Comparison of ENCODE assay signal across 14 mouse cellular contexts in genomic region chr3:152264374-152264773, GRCm38 (mm10). TPM values are rescaled to one million over a fixed set of nuclear protein-coding genes. Genes with fewer than 3 reads are reported as not detected.
A peak's percentile ranks its signal among the peaks of the same experiment; 100 is the strongest.
DNase-seq lines count a peak whose midpoint lies in the region; ATAC-seq lines count a peak whose summit lies in the region.
"Had no signal": no experiment of that assay in that cellular context is flagged by ENCODE, and none has a peak within 500 bp of the region (broad histone marks: within the 10 kb centered on the region; RNA-seq: fewer than 3 reads in every experiment).

No protein-coding gene starts in this region.

- H3K27ac ChIP-seq in forebrain, embryonic 16.5 days (ENCODE audit: low read length) = peak overlapping the region; percentile 51; the same call in 1 of the 2 replicates
- no peak overlapping the region for H3K27ac ChIP-seq in forebrain, embryonic 10.5 days
- H3K27ac ChIP-seq in kidney, embryonic 15.5 days = no peak overlapping the region
- no peak overlapping the region for H3K27ac ChIP-seq in embryonic facial prominence, embryonic 13.5 days
- H3K27ac ChIP-seq in limb, embryonic 15.5 days = no peak overlapping the region

- no peaks in the 10 kb centered on the region for H3K36me3 ChIP-seq in forebrain, embryonic 16.5 days (ENCODE audit: control insufficient read depth, insufficient read depth)
- H3K36me3 ChIP-seq in forebrain, embryonic 10.5 days (replicated peaks) = no peaks in the 10 kb centered on the region
- H3K36me3 ChIP-seq in kidney, embryonic 15.5 days = no peaks in the 10 kb centered on the region
- no peaks in the 10 kb centered on the region for H3K36me3 ChIP-seq in embryonic facial prominence, embryonic 13.5 days
- H3K36me3 ChIP-seq in limb, embryonic 15.5 days = no peaks in the 10 kb centered on the region
- H3K36me3 ChIP-seq: G1E had no signal

- H3K4me1 ChIP-seq in forebrain, embryonic 16.5 days (replicated peaks; ENCODE audit: control insufficient read depth, insufficient read depth, low read length) = peaks cover 14% of the 10 kb centered on the region
- peaks cover 42% of the 10 kb centered on the region for H3K4me1 ChIP-seq in forebrain, embryonic 10.5 days
- peaks cover 28% of the 10 kb centered on the region for H3K4me1 ChIP-seq in kidney, embryonic 15.5 days
- H3K4me1 ChIP-seq in embryonic facial prominence, embryonic 13.5 days = peaks cover 28% of the 10 kb centered on the region
- H3K4me1 ChIP-seq in limb, embryonic 15.5 days = peaks cover 17% of the 10 kb centered on the region

- H3K4me2 ChIP-seq in forebrain, embryonic 16.5 days (ENCODE audit: low read length) = no peak overlapping the region
- peak overlapping the region; percentile 25; the same call in 1 of the 2 replicates for H3K4me2 ChIP-seq in kidney, embryonic 15.5 days
- 0 out of 2 replicates have a peak overlapping the region, but pooled peaks have one; percentile 1 for H3K4me2 ChIP-seq in embryonic facial prominence, embryonic 13.5 days
- no peak overlapping the region for H3K4me2 ChIP-seq in limb, embryonic 15.5 days

- H3K9ac ChIP-seq in forebrain, embryonic 16.5 days (replicated peaks; ENCODE audit: low read depth, low read length) = no peak overlapping the region
- H3K9ac ChIP-seq in kidney, embryonic 15.5 days = no peak overlapping the region
- no peak overlapping the region for H3K9ac ChIP-seq in embryonic facial prominence, embryonic 13.5 days
- no peak overlapping the region for H3K9ac ChIP-seq in limb, embryonic 15.5 days

- peaks cover 23% of the 10 kb centered on the region for H3K27me3 ChIP-seq in forebrain, embryonic 16.5 days (replicated peaks; ENCODE audit: control insufficient read depth, insufficient read depth, low read length)
- peaks cover 81% of the 10 kb centered on the region for H3K27me3 ChIP-seq in forebrain, embryonic 10.5 days (ENCODE audit: poor library complexity, severe bottlenecking)
- peaks cover 58% of the 10 kb centered on the region for H3K27me3 ChIP-seq in kidney, embryonic 15.5 days
- H3K27me3 ChIP-seq in embryonic facial prominence, embryonic 13.5 days = peaks cover 59% of the 10 kb centered on the region
- 0 out of 2 replicates have a peak, but pooled peaks cover 9% of the 10 kb centered on the region for H3K27me3 ChIP-seq in limb, embryonic 15.5 days

- ATAC-seq in forebrain, embryonic 16.5 days = no peak
- no peak for ATAC-seq in kidney, embryonic 15.5 days (replicated peaks; ENCODE audit: low FRiP score)
- ATAC-seq in embryonic facial prominence, embryonic 13.5 days (ENCODE audit: insufficient number of reproducible peaks, insufficient read depth, low FRiP score, low TSS enrichment, low read depth) = no peak
- no peak for ATAC-seq in limb, embryonic 15.5 days (ENCODE audit: insufficient number of reproducible peaks, low FRiP score, low TSS enrichment, low read depth)

- H3K4me3 ChIP-seq in forebrain, embryonic 16.5 days (replicated peaks; ENCODE audit: low read length) = no peak overlapping the region
- no peak overlapping the region for H3K4me3 ChIP-seq in forebrain, embryonic 10.5 days
- H3K4me3 ChIP-seq in kidney, embryonic 15.5 days (replicated peaks) = 0 out of 2 replicates have a peak overlapping the region, but pooled peaks have one; percentile 1
- no peak overlapping the region for H3K4me3 ChIP-seq in embryonic facial prominence, embryonic 13.5 days
- H3K4me3 ChIP-seq in limb, embryonic 15.5 days = peak overlapping the region; percentile 15; the same call in 1 of the 2 replicates

- 50% methylated on average over 10 of the region's 10 CpGs for WGBS in forebrain, embryonic 16.5 days
- WGBS in forebrain, embryonic 10.5 days = 47% methylated on average over 10 of the region's 10 CpGs
- WGBS in kidney, embryonic 15.5 days = 64% methylated on average over 10 of the region's 10 CpGs
- WGBS in embryonic facial prominence, embryonic 13.5 days = 49% methylated on average over 10 of the region's 10 CpGs
- WGBS in limb, embryonic 15.5 days = 64% methylated on average over 10 of the region's 10 CpGs

- H3K9me3 ChIP-seq in forebrain, embryonic 16.5 days (ENCODE audit: control insufficient read depth, low read length) = no peaks in the 10 kb centered on the region
- no peaks in the 10 kb centered on the region for H3K9me3 ChIP-seq in forebrain, embryonic 10.5 days
- H3K9me3 ChIP-seq in kidney, embryonic 15.5 days (replicated peaks) = no peaks in the 10 kb centered on the region
- H3K9me3 ChIP-seq in embryonic facial prominence, embryonic 13.5 days = no peaks in the 10 kb centered on the region
- no peaks in the 10 kb centered on the region for H3K9me3 ChIP-seq in limb, embryonic 15.5 days
- H3K9me3 ChIP-seq: G1E had no signal

- no peak for DNase-seq in forebrain, embryonic 10.5 days (ENCODE audit: extremely low spot score, low spot score)
- DNase-seq in kidney, postnatal 10 days = no peak
- no peak for DNase-seq in adrenal gland, adult 18-20 months (ENCODE audit: low spot score in 2 of 2)
- no peak for DNase-seq in urinary bladder, adult 2 months (ENCODE audit: low spot score)
- DNase-seq: cerebellum, adult 2 months; kidney, adult 8-10 months; layer of hippocampus, adult 9-11 months; lung, adult 2 months; midbrain, embryonic 14.5 days had no signal

RNA-seq across cellular contexts. Expression of gene Nexn, which starts 1.8 kb away (rescaled TPM):
- polyA plus RNA-seq in forebrain, embryonic 16.5 days (2015; fragmentation: Nextera tagmentation; extraction: Ambion mirVana) = 2.2 and 5.1 TPM in 2 replicates
- polyA plus RNA-seq in forebrain, embryonic 10.5 days (2016; fragmentation: Nextera tagmentation; extraction: Ambion mirVana) = 2.8 and 3.8 TPM in 2 replicates
- 11.3 and 12.4 TPM in 2 replicates for polyA plus RNA-seq in kidney, embryonic 15.5 days (2015; fragmentation: Nextera tagmentation; extraction: Ambion mirVana)
- 9.6 and 11.8 TPM in 2 replicates for polyA plus RNA-seq in embryonic facial prominence, embryonic 13.5 days (2015; fragmentation: Nextera tagmentation; extraction: Ambion mirVana)
- 28.5 and 41.5 TPM in 2 replicates for polyA plus RNA-seq in limb, embryonic 15.5 days (2015; fragmentation: Nextera tagmentation; extraction: Ambion mirVana)
- 1 to 10 TPM; 4.3 to 5.8 TPM for total RNA-seq in adrenal gland, adult 18-20 months (2021)
- 12.7 and 38.4 TPM in 2 replicates for polyA plus RNA-seq in urinary bladder, adult 2 months (2012; rRNA removed)
- polyA plus RNA-seq: G1E had no signal

RNA-seq across cellular contexts. Expression of gene Fubp1, which starts 54.2 kb away (rescaled TPM):
- polyA plus RNA-seq in forebrain, embryonic 16.5 days (2015; fragmentation: Nextera tagmentation; extraction: Ambion mirVana) = 297 and 302 TPM in 2 replicates
- 444 and 478 TPM in 2 replicates for polyA plus RNA-seq in forebrain, embryonic 10.5 days (2016; fragmentation: Nextera tagmentation; extraction: Ambion mirVana)
- polyA plus RNA-seq in kidney, embryonic 15.5 days (2015; fragmentation: Nextera tagmentation; extraction: Ambion mirVana) = 301 and 315 TPM in 2 replicates
- polyA plus RNA-seq in embryonic facial prominence, embryonic 13.5 days (2015; fragmentation: Nextera tagmentation; extraction: Ambion mirVana) = 336 and 338 TPM in 2 replicates
- 192 and 209 TPM in 2 replicates for polyA plus RNA-seq in limb, embryonic 15.5 days (2015; fragmentation: Nextera tagmentation; extraction: Ambion mirVana)
- 100 to 1,000 TPM; 107 to 113 TPM for total RNA-seq in adrenal gland, adult 18-20 months (2021)
- polyA plus RNA-seq in urinary bladder, adult 2 months (2012; rRNA removed) = 57.6 and 74.3 TPM in 2 replicates

RNA-seq across cellular contexts. Expression of gene Dnajb4, which starts 54.3 kb away (rescaled TPM):
- 36.3 and 39.8 TPM in 2 replicates for polyA plus RNA-seq in forebrain, embryonic 16.5 days (2015; fragmentation: Nextera tagmentation; extraction: Ambion mirVana)
- 16.2 and 18.8 TPM in 2 replicates for polyA plus RNA-seq in forebrain, embryonic 10.5 days (2016; fragmentation: Nextera tagmentation; extraction: Ambion mirVana)
- 30.9 and 31.1 TPM in 2 replicates for polyA plus RNA-seq in kidney, embryonic 15.5 days (2015; fragmentation: Nextera tagmentation; extraction: Ambion mirVana)
- polyA plus RNA-seq in embryonic facial prominence, embryonic 13.5 days (2015; fragmentation: Nextera tagmentation; extraction: Ambion mirVana) = 27.9 and 31.7 TPM in 2 replicates
- 39.3 and 44.3 TPM in 2 replicates for polyA plus RNA-seq in limb, embryonic 15.5 days (2015; fragmentation: Nextera tagmentation; extraction: Ambion mirVana)
- total RNA-seq in adrenal gland, adult 18-20 months (2021) = 10 to 100 TPM; 75.4 to 76.8 TPM
- polyA plus RNA-seq in urinary bladder, adult 2 months (2012; rRNA removed) = 38.7 and 39.3 TPM in 2 replicates

Comparison
In these comparisons a context has a peak if more than half of its experiments do, and no peak if none do; other contexts are left out.
1. H3K4me2 ChIP-seq: peak in kidney, embryonic 15.5 days (single experiment) and embryonic facial prominence, embryonic 13.5 days (single experiment); none in forebrain, embryonic 16.5 days (single experiment) and limb, embryonic 15.5 days (single experiment).
2. H3K4me3 ChIP-seq: peak in kidney, embryonic 15.5 days (single experiment) and limb, embryonic 15.5 days (single experiment); none in forebrain, embryonic 16.5 days (single experiment), forebrain, embryonic 10.5 days (single experiment) and embryonic facial prominence, embryonic 13.5 days (single experiment).